Mouse (Mus musculus): ENCODE measurements around the gene Hoxc8. TPM values are rescaled to one million over a fixed set of nuclear protein-coding genes. Genes with fewer than 3 reads are reported as not detected.

Gene Hoxc8
- polyA plus RNA-seq, 1 experiment from 2014 or later: not detected

GRCm38 (mm10) chr15:102987124-102987833 is 3.1 kb upstream of the Hoxc8 start:
- no peaks in the 10 kb centered on the region for H3K9me3 ChIP-seq (replicated peaks; ENCODE audit: control insufficient read depth, low read length)
- no peaks in the 10 kb centered on the region for H3K4me1 ChIP-seq (ENCODE audit: control insufficient read depth, insufficient read depth, low read length)
- H3K9ac ChIP-seq (ENCODE audit: low read length): no peak overlapping the region
- peak; percentile 42; the same call in 1 of the 2 replicates for ATAC-seq
- H3K27ac ChIP-seq (ENCODE audit: low read depth, low read length): no peak overlapping the region
- DNase-seq (ENCODE audit: low spot score): peak; percentile 92
- WGBS: 3% methylated on average over 21 of the region's 21 CpGs
- H3K4me2 ChIP-seq (ENCODE audit: low read length): no peak overlapping the region
- H3K4me3 ChIP-seq (ENCODE audit: low read depth, low read length): no peak overlapping the region
- H3K36me3 ChIP-seq (ENCODE audit: control insufficient read depth, insufficient read depth, low read length): no peaks in the 10 kb centered on the region
- H3K27me3 ChIP-seq (replicated peaks; ENCODE audit: control insufficient read depth, insufficient read depth, low read length): peaks cover 98% of the 10 kb centered on the region

DNA sequence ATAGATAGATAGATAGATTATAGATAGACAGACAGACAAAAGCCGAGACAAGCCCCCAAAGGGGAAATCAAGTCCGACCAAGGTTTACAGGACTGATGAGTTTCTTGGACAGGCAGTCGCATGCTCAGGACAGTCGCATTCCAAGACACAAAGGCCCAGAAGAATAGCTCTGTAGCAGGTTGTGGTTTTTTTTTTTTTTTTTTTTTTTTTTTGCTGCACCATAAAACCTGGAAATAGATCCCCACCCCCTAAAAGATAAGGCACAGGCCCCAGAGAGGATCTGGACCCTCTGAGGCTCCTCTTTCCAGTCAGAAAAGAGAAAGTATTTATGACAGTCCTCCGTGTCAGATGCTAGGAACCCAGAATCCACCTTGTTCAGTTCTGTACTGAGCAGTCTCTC is 2.3 kb upstream of the Hoxc8 start:
- Histone ChIP-seq H3K9ac (ENCODE audit: low read length) (no peak overlapping the region), H3K4me3 (ENCODE audit: low read depth, low read length) (no peak overlapping the region), H3K36me3 (ENCODE audit: control insufficient read depth, insufficient read depth, low read length) (no peaks in the 10 kb centered on the region), H3K9me3 (replicated peaks; ENCODE audit: control insufficient read depth, low read length) (no peaks in the 10 kb centered on the region), H3K4me1 (ENCODE audit: control insufficient read depth, insufficient read depth, low read length) (no peaks in the 10 kb centered on the region), H3K4me2 (ENCODE audit: low read length) (no peak overlapping the region), H3K27me3 (replicated peaks; ENCODE audit: control insufficient read depth, insufficient read depth, low read length) (peaks cover 99% of the 10 kb centered on the region), H3K27ac (ENCODE audit: low read depth, low read length) (no peak overlapping the region)
- ATAC-seq (no peak), DNase-seq (ENCODE audit: low spot score) (no peak)
- WGBS: 15% methylated on average over 5 of the region's 5 CpGs

- Histone ChIP-seq H3K4me2 (ENCODE audit: low read length) (no peak overlapping the region), H3K27me3 (replicated peaks; ENCODE audit: control insufficient read depth, insufficient read depth, low read length) (peaks cover 95% of the 10 kb centered on the region), H3K27ac (ENCODE audit: low read depth, low read length) (no peak overlapping the region), H3K9ac (ENCODE audit: low read length) (no peak overlapping the region), H3K4me1 (ENCODE audit: control insufficient read depth, insufficient read depth, low read length) (no peaks in the 10 kb centered on the region), H3K36me3 (ENCODE audit: control insufficient read depth, insufficient read depth, low read length) (no peaks in the 10 kb centered on the region), H3K4me3 (ENCODE audit: low read depth, low read length) (no peak overlapping the region), H3K9me3 (replicated peaks; ENCODE audit: control insufficient read depth, low read length) (no peaks in the 10 kb centered on the region)
- ATAC-seq: no peak
- 3% methylated on average over 7 of the region's 7 CpGs for WGBS
- no peak for DNase-seq (ENCODE audit: low spot score)
Observed at GRCm38 (mm10) chr15:102991782-102992181, 1.4 kb downstream of the Hoxc8 start.

- no peaks in the 10 kb centered on the region for H3K36me3 ChIP-seq (ENCODE audit: control insufficient read depth, insufficient read depth, low read length)
- 2% methylated on average over 11 of the region's 11 CpGs for WGBS
Observed at GRCm38 (mm10) chr15:102992206-102992605, 1.8 kb downstream of the Hoxc8 start.

GRCm38 (mm10) chr15:102992863-102993262 is 2.5 kb downstream of the Hoxc8 start:
- Histone ChIP-seq H3K27ac (ENCODE audit: low read depth, low read length) (no peak overlapping the region), H3K4me3 (ENCODE audit: low read depth, low read length) (no peak overlapping the region), H3K9me3 (replicated peaks; ENCODE audit: control insufficient read depth, low read length) (no peaks in the 10 kb centered on the region), H3K36me3 (ENCODE audit: control insufficient read depth, insufficient read depth, low read length) (no peaks in the 10 kb centered on the region), H3K4me2 (ENCODE audit: low read length) (no peak overlapping the region), H3K9ac (ENCODE audit: low read length) (no peak overlapping the region), H3K27me3 (replicated peaks; ENCODE audit: control insufficient read depth, insufficient read depth, low read length) (peaks cover 95% of the 10 kb centered on the region), H3K4me1 (ENCODE audit: control insufficient read depth, insufficient read depth, low read length) (no peaks in the 10 kb centered on the region)
- no peak for DNase-seq (ENCODE audit: low spot score)
- WGBS: 0% methylated on average over 3 of the region's 3 CpGs
- ATAC-seq: no peak

More at GRCm38 (mm10) chr15:102992206-102992605, 1.8 kb downstream of the Hoxc8 start:
- Histone ChIP-seq H3K27ac (ENCODE audit: low read depth, low read length) (no peak overlapping the region), H3K4me1 (ENCODE audit: control insufficient read depth, insufficient read depth, low read length) (no peaks in the 10 kb centered on the region), H3K4me2 (ENCODE audit: low read length) (no peak overlapping the region), H3K27me3 (replicated peaks; ENCODE audit: control insufficient read depth, insufficient read depth, low read length) (peaks cover 95% of the 10 kb centered on the region), H3K9ac (ENCODE audit: low read length) (no peak overlapping the region), H3K9me3 (replicated peaks; ENCODE audit: control insufficient read depth, low read length) (no peaks in the 10 kb centered on the region), H3K4me3 (ENCODE audit: low read depth, low read length) (no peak overlapping the region)
- ATAC-seq (no peak), DNase-seq (ENCODE audit: low spot score) (no peak)

DNA sequence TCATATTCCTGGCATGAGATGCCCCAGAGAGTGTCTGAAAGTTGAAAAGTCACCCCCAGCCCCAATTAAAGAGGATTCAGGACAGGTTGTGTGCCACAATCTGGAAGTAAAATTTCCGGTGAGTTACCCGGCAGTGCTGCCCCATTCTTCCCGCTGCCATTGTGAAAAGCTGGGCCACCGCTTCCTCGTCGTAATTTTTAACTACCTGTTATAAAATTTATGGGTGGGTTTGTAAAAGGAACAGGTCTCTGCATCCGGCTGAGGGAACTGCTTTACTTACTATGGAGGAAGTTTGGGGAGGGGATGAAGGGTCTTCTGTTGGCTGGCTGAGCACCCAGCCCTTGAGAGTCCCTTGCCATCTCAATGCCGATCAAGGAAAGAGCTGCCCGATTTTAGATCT is 6.1 kb downstream of the Hoxc8 start:
- no peak overlapping the region for H3K4me2 ChIP-seq (ENCODE audit: low read length)
- DNase-seq (ENCODE audit: low spot score) (no peak), ATAC-seq (no peak)
- no peaks in the 10 kb centered on the region for H3K9me3 ChIP-seq (replicated peaks; ENCODE audit: control insufficient read depth, low read length)
- no peak overlapping the region for H3K9ac ChIP-seq (ENCODE audit: low read length)
- H3K27me3 ChIP-seq (replicated peaks; ENCODE audit: control insufficient read depth, insufficient read depth, low read length): peaks cover 95% of the 10 kb centered on the region
- H3K4me3 ChIP-seq (ENCODE audit: low read depth, low read length): no peak overlapping the region
- no peak overlapping the region for H3K27ac ChIP-seq (ENCODE audit: low read depth, low read length)
- under 1% methylated on average over 9 of the region's 9 CpGs for WGBS
- H3K36me3 ChIP-seq (ENCODE audit: control insufficient read depth, insufficient read depth, low read length): no peaks in the 10 kb centered on the region
- H3K4me1 ChIP-seq (ENCODE audit: control insufficient read depth, insufficient read depth, low read length): peaks cover 7% of the 10 kb centered on the region; the same call in 1 of the 2 replicates

DNA sequence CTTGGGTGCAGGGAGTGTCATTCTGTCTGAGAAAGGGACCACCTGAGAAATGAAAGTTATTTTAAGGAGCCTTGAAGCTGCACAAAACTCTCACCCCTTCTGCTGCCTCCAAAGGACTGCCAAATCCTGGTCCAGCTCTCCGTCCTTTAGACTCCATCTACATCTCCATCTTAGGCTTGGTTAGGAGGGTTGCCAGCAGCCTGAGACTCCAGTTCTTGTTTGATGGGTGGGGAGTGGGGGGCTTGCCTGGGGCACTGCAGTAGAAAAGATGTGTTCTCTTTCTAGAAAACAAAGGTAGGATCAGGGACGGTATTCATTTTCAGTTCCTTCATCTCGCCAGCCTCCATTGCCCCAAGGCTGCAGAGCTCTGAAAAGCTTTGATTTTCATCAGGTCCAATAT is 7.0 kb downstream of the Hoxc8 start:
- Histone ChIP-seq H3K27me3 (replicated peaks; ENCODE audit: control insufficient read depth, insufficient read depth, low read length) (peaks cover 95% of the 10 kb centered on the region), H3K27ac (ENCODE audit: low read depth, low read length) (no peak overlapping the region), H3K4me3 (ENCODE audit: low read depth, low read length) (no peak overlapping the region), H3K4me2 (ENCODE audit: low read length) (no peak overlapping the region), H3K4me1 (ENCODE audit: control insufficient read depth, insufficient read depth, low read length) (peaks cover 7% of the 10 kb centered on the region; the same call in 1 of the 2 replicates), H3K36me3 (ENCODE audit: control insufficient read depth, insufficient read depth, low read length) (no peaks in the 10 kb centered on the region), H3K9ac (ENCODE audit: low read length) (no peak overlapping the region), H3K9me3 (replicated peaks; ENCODE audit: control insufficient read depth, low read length) (no peaks in the 10 kb centered on the region)
- no peak for ATAC-seq
- no peak for DNase-seq (ENCODE audit: low spot score)
- WGBS: 0% methylated on average over 3 of the region's 3 CpGs

DNA sequence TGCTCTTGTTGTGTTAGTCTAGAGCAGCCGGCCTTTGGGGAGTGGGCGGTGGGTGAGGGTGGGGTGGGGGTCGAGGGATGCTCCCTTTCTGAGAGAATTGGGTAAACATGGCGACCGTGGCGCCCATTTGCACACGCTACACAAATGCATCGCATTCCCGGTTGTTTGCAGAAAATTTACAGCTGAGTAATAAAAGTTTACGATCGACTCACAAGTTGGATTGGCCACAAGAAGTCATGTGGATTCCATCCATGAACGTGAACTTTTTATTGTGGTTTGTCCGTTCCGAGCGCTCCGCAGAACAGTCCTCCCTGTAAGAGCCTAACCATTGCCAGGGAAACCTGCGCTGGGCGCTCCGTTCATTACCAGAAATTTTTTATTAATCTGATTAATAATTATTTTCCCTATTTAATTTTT is 7.5 kb downstream of the Hoxc8 start, which contains the start of gene Hoxc6:
TSS of gene Hoxc6 (plus strand) at position 319 of the 417 bp plus-strand sequence.
- Histone ChIP-seq H3K4me3 (ENCODE audit: low read depth, low read length) (peak within 1 kb of the TSS; percentile 23), H3K27me3 (replicated peaks; ENCODE audit: control insufficient read depth, insufficient read depth, low read length) (peaks cover 95% of the 10 kb centered on the region), H3K9ac (ENCODE audit: low read length) (no peak within 1 kb of the TSS), H3K4me2 (ENCODE audit: low read length) (peak within 1 kb of the TSS; percentile 45), H3K9me3 (replicated peaks; ENCODE audit: control insufficient read depth, low read length) (no peaks in the 10 kb centered on the region), H3K36me3 (ENCODE audit: control insufficient read depth, insufficient read depth, low read length) (no peaks in the 10 kb centered on the region), H3K27ac (ENCODE audit: low read depth, low read length) (no peak within 1 kb of the TSS), H3K4me1 (ENCODE audit: control insufficient read depth, insufficient read depth, low read length) (peaks cover 7% of the 10 kb centered on the region; the same call in 1 of the 2 replicates)
- DNase-seq (ENCODE audit: low spot score) (no peak), ATAC-seq (no peak)
- WGBS: 1% methylated on average over 19 of the region's 19 CpGs

GRCm38 (mm10) chr15:102998608-102999182 is 8.3 kb downstream of the Hoxc8 start:
- peak overlapping the region; percentile 45 for H3K4me2 ChIP-seq (ENCODE audit: low read length)
- peak; percentile 48; the same call in 1 of the 2 replicates for ATAC-seq
- H3K4me1 ChIP-seq (ENCODE audit: control insufficient read depth, insufficient read depth, low read length): peaks cover 7% of the 10 kb centered on the region; the same call in 1 of the 2 replicates
- no peaks in the 10 kb centered on the region for H3K9me3 ChIP-seq (replicated peaks; ENCODE audit: control insufficient read depth, low read length)
- H3K27me3 ChIP-seq (replicated peaks; ENCODE audit: control insufficient read depth, insufficient read depth, low read length): peaks cover 96% of the 10 kb centered on the region
- H3K4me3 ChIP-seq (ENCODE audit: low read depth, low read length): no peak overlapping the region
- no peak overlapping the region for H3K27ac ChIP-seq (ENCODE audit: low read depth, low read length)
- WGBS: under 1% methylated on average over 19 of the region's 19 CpGs
- no peaks in the 10 kb centered on the region for H3K36me3 ChIP-seq (ENCODE audit: control insufficient read depth, insufficient read depth, low read length)
- H3K9ac ChIP-seq (ENCODE audit: low read length): no peak overlapping the region
- DNase-seq (ENCODE audit: low spot score): no peak
